In genomic region chr1:89967585-89967984, GRCm38 (mm10) we compare ENCODE assay signal across 10 mouse cellular contexts. TPM values are rescaled to one million over a fixed set of nuclear protein-coding genes. Genes with fewer than 3 reads are reported as not detected.
DNase-seq lines count a peak whose midpoint lies in the region; ATAC-seq and TF ChIP-seq lines count a peak whose summit lies in the region.
"Had no signal": no experiment of that assay in that cellular context is flagged by ENCODE, and none has a peak within 500 bp of the region (broad histone marks: within the 10 kb centered on the region; RNA-seq: fewer than 3 reads in every experiment).

No protein-coding gene starts in this region.

- H3K4me3 ChIP-seq in kidney, embryonic 16.5 days (ENCODE audit: low read length) = peak overlapping the region; percentile 57
- H3K4me3 ChIP-seq in embryonic facial prominence, embryonic 13.5 days = peak overlapping the region; percentile 66
- H3K4me3 ChIP-seq in hindbrain, embryonic 13.5 days = peak overlapping the region; percentile 59
- peak overlapping the region; percentile 59 for H3K4me3 ChIP-seq in midbrain, postnatal 0 days (ENCODE audit: low read depth, low read length)

- H3K4me2 ChIP-seq in kidney, embryonic 16.5 days (replicated peaks; ENCODE audit: low read depth, low read length) = peak overlapping the region; percentile 97
- peak overlapping the region; percentile 98 for H3K4me2 ChIP-seq in embryonic facial prominence, embryonic 13.5 days
- H3K4me2 ChIP-seq in hindbrain, embryonic 13.5 days = peak overlapping the region; percentile 92
- H3K4me2 ChIP-seq in midbrain, postnatal 0 days (ENCODE audit: low read depth, low read length, poor library complexity, severe bottlenecking) = peak overlapping the region; percentile 88

- no peaks in the 10 kb centered on the region for H3K36me3 ChIP-seq in kidney, embryonic 16.5 days (ENCODE audit: insufficient read depth, low read length)
- no peaks in the 10 kb centered on the region for H3K36me3 ChIP-seq in embryonic facial prominence, embryonic 13.5 days
- no peaks in the 10 kb centered on the region for H3K36me3 ChIP-seq in hindbrain, embryonic 13.5 days
- no peaks in the 10 kb centered on the region for H3K36me3 ChIP-seq in midbrain, postnatal 0 days (ENCODE audit: insufficient read depth, low read length)

- H3K9ac ChIP-seq in kidney, embryonic 16.5 days (replicated peaks; ENCODE audit: low read length) = no peak overlapping the region
- H3K9ac ChIP-seq in embryonic facial prominence, embryonic 13.5 days = no peak overlapping the region
- peak overlapping the region; percentile 82 for H3K9ac ChIP-seq in hindbrain, embryonic 13.5 days
- peak overlapping the region; percentile 77; the same call in 1 of the 2 replicates for H3K9ac ChIP-seq in midbrain, postnatal 0 days (replicated peaks; ENCODE audit: low read length, poor library complexity, severe bottlenecking)

- no peaks in the 10 kb centered on the region for H3K9me3 ChIP-seq in kidney, embryonic 16.5 days (ENCODE audit: low read length)
- no peaks in the 10 kb centered on the region for H3K9me3 ChIP-seq in embryonic facial prominence, embryonic 13.5 days
- no peaks in the 10 kb centered on the region for H3K9me3 ChIP-seq in hindbrain, embryonic 13.5 days
- no peaks in the 10 kb centered on the region for H3K9me3 ChIP-seq in midbrain, postnatal 0 days (ENCODE audit: low read length)

- ATAC-seq in kidney, embryonic 16.5 days (ENCODE audit: low FRiP score, low TSS enrichment) = no peak
- no peak for ATAC-seq in embryonic facial prominence, embryonic 13.5 days (ENCODE audit: insufficient number of reproducible peaks, insufficient read depth, low FRiP score, low TSS enrichment, low read depth)
- ATAC-seq in hindbrain, embryonic 13.5 days (ENCODE audit: low FRiP score) = no peak
- no peak for ATAC-seq in midbrain, postnatal 0 days (ENCODE audit: low FRiP score)
- ATAC-seq: Patski had no signal

- peaks cover 78% of the 10 kb centered on the region for H3K27me3 ChIP-seq in kidney, embryonic 16.5 days (ENCODE audit: insufficient read depth, low read length)
- H3K27me3 ChIP-seq in embryonic facial prominence, embryonic 13.5 days = peaks cover 84% of the 10 kb centered on the region
- peaks cover 74% of the 10 kb centered on the region for H3K27me3 ChIP-seq in hindbrain, embryonic 13.5 days
- peaks cover 25% of the 10 kb centered on the region for H3K27me3 ChIP-seq in midbrain, postnatal 0 days (ENCODE audit: insufficient read depth, low read length)

- WGBS in kidney, embryonic 16.5 days = 18% methylated on average over 9 of the region's 9 CpGs
- 19% methylated on average over 9 of the region's 9 CpGs for WGBS in embryonic facial prominence, embryonic 13.5 days
- 17% methylated on average over 9 of the region's 9 CpGs for WGBS in hindbrain, embryonic 13.5 days
- 9% methylated on average over 9 of the region's 9 CpGs for WGBS in midbrain, postnatal 0 days

- no peak overlapping the region for H3K27ac ChIP-seq in kidney, embryonic 16.5 days (ENCODE audit: low read length)
- H3K27ac ChIP-seq in embryonic facial prominence, embryonic 13.5 days = no peak overlapping the region
- H3K27ac ChIP-seq in hindbrain, embryonic 13.5 days = no peak overlapping the region; the same call in 1 of the 2 replicates
- no peak overlapping the region for H3K27ac ChIP-seq in midbrain, postnatal 0 days (ENCODE audit: low read depth, low read length)

- no peak for TF ChIP-seq CTCF in midbrain, postnatal 0 days (IDR thresholded peaks at IDR 0.05)

- peaks cover 6% of the 10 kb centered on the region; the same call in 1 of the 2 replicates for H3K4me1 ChIP-seq in kidney, embryonic 16.5 days (ENCODE audit: insufficient read depth, low read length)
- peaks cover 12% of the 10 kb centered on the region; the same call in 1 of the 2 replicates for H3K4me1 ChIP-seq in embryonic facial prominence, embryonic 13.5 days
- H3K4me1 ChIP-seq in hindbrain, embryonic 13.5 days (replicated peaks) = peaks cover 53% of the 10 kb centered on the region
- no peaks in the 10 kb centered on the region for H3K4me1 ChIP-seq in midbrain, postnatal 0 days (ENCODE audit: insufficient read depth, low read length)

- DNase-seq in kidney, postnatal 10 days = no peak
- DNase-seq in midbrain, postnatal 0 days (ENCODE audit: low spot score) = no peak
- no peak for DNase-seq in adrenal gland, adult (ENCODE audit: inconsistent age in 2 of 2, low spot score in 1 of 2)
- DNase-seq in thymus, postnatal 0 days (ENCODE audit: low spot score) = no peak
- DNase-seq: kidney, postnatal 36 days had no signal

RNA-seq across cellular contexts. Expression of gene Gbx2, which starts 36.6 kb away (rescaled TPM):
- 0.22 and 0.23 TPM in 2 replicates for polyA plus RNA-seq in kidney, embryonic 16.5 days (2015; fragmentation: Nextera tagmentation; extraction: Ambion mirVana)
- polyA plus RNA-seq in embryonic facial prominence, embryonic 13.5 days (2015; fragmentation: Nextera tagmentation; extraction: Ambion mirVana) = 0.19 and 0.98 TPM in 2 replicates
- polyA plus RNA-seq in hindbrain, embryonic 13.5 days (2015; fragmentation: Nextera tagmentation; extraction: Ambion mirVana) = 54.7 TPM in 2 replicates
- 9.9 and 10.8 TPM in 2 replicates for total RNA-seq in midbrain, postnatal 0 days (2014; rRNA removed)
- 15.2 and 22.8 TPM in 2 replicates for polyA plus RNA-seq in midbrain, postnatal 0 days (2015; fragmentation: Nextera tagmentation; extraction: Ambion mirVana)
- 0.09 and 0.17 TPM in 2 replicates for polyA plus RNA-seq in thymus, postnatal 0 days (2015; fragmentation: Nextera tagmentation; extraction: Ambion mirVana)
- total RNA-seq: megakaryocyte, adult 5-6 weeks had no signal

RNA-seq across cellular contexts. Expression of gene Asb18, which starts 46.9 kb away (rescaled TPM):
- polyA plus RNA-seq in kidney, embryonic 16.5 days (2015; fragmentation: Nextera tagmentation; extraction: Ambion mirVana) = not detected in 2 replicates
- 0.11 TPM in 1 of 2 replicates, not detected in the other for polyA plus RNA-seq in embryonic facial prominence, embryonic 13.5 days (2015; fragmentation: Nextera tagmentation; extraction: Ambion mirVana)
- polyA plus RNA-seq in hindbrain, embryonic 13.5 days (2015; fragmentation: Nextera tagmentation; extraction: Ambion mirVana) = 0.60 and 0.79 TPM in 2 replicates
- 0.61 and 1.6 TPM in 2 replicates for total RNA-seq in midbrain, postnatal 0 days (2014; rRNA removed)
- 0.28 and 0.39 TPM in 2 replicates for polyA plus RNA-seq in midbrain, postnatal 0 days (2015; fragmentation: Nextera tagmentation; extraction: Ambion mirVana)
- polyA plus RNA-seq in thymus, postnatal 0 days (2015; fragmentation: Nextera tagmentation; extraction: Ambion mirVana) = not detected in 2 replicates
- total RNA-seq: megakaryocyte, adult 5-6 weeks had no signal
- polyA plus RNA-seq: Patski had no signal

Comparison
In these comparisons a context has a peak if more than half of its experiments do, and no peak if none do; other contexts are left out.
1. H3K9ac ChIP-seq: peak in hindbrain, embryonic 13.5 days (single experiment) and midbrain, postnatal 0 days (single experiment); none in kidney, embryonic 16.5 days (single experiment) and embryonic facial prominence, embryonic 13.5 days (single experiment).
2. Peak in every context shown above with its lines, with median percentiles within 50 percentile points of each other: H3K4me2 ChIP-seq and H3K4me3 ChIP-seq.